Mouse (Mus musculus) hematopoietic stem cell, adult 5-6 weeks (primary cell): ENCODE data around the gene Ergic2. TPM values are rescaled to one million over a fixed set of nuclear protein-coding genes. Genes with fewer than 3 reads are reported as not detected.
A peak's percentile ranks its signal among the peaks of the same experiment; 100 is the strongest.

Experiments
- ATAC-seq, 2 experiments: fragments of 125-278 bp in 1 of 2; replicated peaks in 1 of 2; 2 replicates each; pipeline ENCODE4 v1.8.0; 2016 to 2017; ENCODE audit warnings: inconsistent platforms in 2 of 2, mild to moderate bottlenecking in 2 of 2, moderate number of reproducible peaks in 2 of 2, low read depth in 1 of 2, moderate TSS enrichment in 1 of 2; ENCODE audit not compliant: low FRiP score in 2 of 2, poor library complexity in 2 of 2, severe bottlenecking in 2 of 2, insufficient read depth in 1 of 2, low TSS enrichment in 1 of 2
- total RNA-seq: library from RNA; stranded (forward); fragments of 172-1452, 232-1000 nt; gene quantifications from 2 replicates; pipeline ENCODE4 v1.2.3, GENCODE M21; 2017

Gene Ergic2
- 107 and 161 TPM in 2 replicates for total RNA-seq

GRCm38 (mm10) chr6:148211897-148212680 lies at the start of gene Ergic2:
Gene Ergic2, minus strand, starts transcription at chr6:148212374.
- ATAC-seq: peak; percentile 97

GRCm38 (mm10) chr6:148260729-148261101 lies 48.5 kb upstream of the Ergic2 start:
- ATAC-seq: no peak

GRCm38 (mm10) chr6:148259979-148260728 lies 48.0 kb upstream of the Ergic2 start:
- no peak for ATAC-seq

GRCm38 (mm10) chr6:148259074-148259473 lies 46.9 kb upstream of the Ergic2 start:
- no peak for ATAC-seq

DNA sequence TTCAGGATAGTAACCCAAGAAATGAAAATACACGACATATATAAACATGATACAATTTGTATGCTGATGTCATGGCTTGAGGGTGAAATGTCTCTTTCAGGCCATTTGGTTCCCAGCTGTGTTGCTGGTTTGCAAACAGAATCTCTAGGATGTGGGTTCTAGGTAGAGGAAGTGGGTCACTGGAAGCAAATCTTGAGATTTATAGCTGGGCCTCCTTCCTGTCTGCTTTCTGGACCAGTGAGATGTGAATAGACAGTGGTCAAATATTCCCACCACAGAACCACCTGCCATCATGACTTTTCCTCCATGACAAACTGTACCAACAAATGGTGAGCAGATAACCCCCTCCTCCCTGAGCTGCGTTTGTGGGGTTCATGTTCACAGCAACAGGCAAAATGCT lies 45.6 kb upstream of the Ergic2 start:
- peak; percentile 85 to 95 for ATAC-seq

- 0 out of 4 replicates have a peak, but pooled peaks of 1 of the 2 experiments have one; percentile 23 for ATAC-seq
Observed at GRCm38 (mm10) chr6:148256109-148256508, 43.9 kb upstream of the Ergic2 start.

DNA sequence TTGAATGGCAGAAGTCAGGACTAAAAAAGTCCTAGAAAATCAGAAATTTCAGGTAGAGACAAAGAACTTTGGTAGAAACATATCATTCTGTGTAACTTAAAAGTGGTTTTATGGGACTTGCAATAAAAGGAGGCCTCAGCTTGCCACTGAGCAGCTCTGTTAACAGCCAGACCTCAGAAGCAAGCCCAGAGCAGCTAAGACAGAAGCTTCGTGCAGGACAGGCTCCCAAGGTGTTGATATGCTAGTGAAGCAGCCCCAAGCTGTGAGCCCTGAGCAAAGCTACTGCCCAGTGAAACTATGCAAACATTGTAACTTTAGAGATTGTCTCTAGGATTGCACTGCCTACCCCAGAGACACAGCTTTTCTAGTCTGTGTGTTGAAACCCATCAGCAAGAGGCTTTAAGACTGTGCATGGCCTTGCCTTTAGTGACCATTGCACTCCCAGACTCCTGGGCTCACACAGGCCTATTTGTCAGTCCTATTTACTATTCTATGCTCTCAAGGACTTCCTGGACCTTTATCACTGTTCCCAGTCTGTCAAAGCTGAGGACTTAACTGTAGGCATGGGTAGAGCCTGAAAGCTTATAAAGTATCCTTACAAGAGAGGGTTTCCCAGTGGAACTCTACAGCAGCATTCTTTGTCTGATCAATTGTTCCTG lies 43.4 kb upstream of the Ergic2 start:
- no peak for ATAC-seq

GRCm38 (mm10) chr6:148249221-148249620 lies 37.0 kb upstream of the Ergic2 start:
- no peak for ATAC-seq

- peak in 1 of 2 experiments; percentile 58; a peak in 2 of 4 replicates for ATAC-seq
Observed at GRCm38 (mm10) chr6:148248625-148249024, 36.5 kb upstream of the Ergic2 start.

GRCm38 (mm10) chr6:148246544-148246943 lies 34.4 kb upstream of the Ergic2 start:
- ATAC-seq: no peak

DNA sequence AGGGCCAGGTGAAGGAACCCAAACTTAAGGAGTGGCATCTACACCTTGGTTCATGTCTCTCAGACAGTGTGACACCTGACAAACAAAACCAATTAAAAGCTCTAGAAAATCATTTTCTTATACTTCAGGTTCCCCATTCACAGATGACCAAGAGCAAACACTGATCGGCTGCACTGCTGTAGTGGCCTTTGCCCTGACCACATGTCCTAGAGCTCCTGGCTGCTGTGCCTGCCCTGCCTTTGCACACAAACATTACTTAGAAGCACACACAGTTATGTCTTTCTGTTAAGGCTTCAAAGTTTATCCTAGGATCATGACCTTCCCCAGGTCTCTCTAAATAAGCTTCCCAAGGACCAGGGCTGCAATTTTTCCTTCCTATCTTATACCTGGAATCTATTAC lies 32.7 kb upstream of the Ergic2 start:
- no peak for ATAC-seq

- ATAC-seq: no peak
Observed at GRCm38 (mm10) chr6:148242304-148242703, 30.1 kb upstream of the Ergic2 start.

GRCm38 (mm10) chr6:148241685-148242084 lies 29.5 kb upstream of the Ergic2 start:
- ATAC-seq: no peak

GRCm38 (mm10) chr6:148239311-148239710 lies 27.1 kb upstream of the Ergic2 start:
- no peak for ATAC-seq

DNA sequence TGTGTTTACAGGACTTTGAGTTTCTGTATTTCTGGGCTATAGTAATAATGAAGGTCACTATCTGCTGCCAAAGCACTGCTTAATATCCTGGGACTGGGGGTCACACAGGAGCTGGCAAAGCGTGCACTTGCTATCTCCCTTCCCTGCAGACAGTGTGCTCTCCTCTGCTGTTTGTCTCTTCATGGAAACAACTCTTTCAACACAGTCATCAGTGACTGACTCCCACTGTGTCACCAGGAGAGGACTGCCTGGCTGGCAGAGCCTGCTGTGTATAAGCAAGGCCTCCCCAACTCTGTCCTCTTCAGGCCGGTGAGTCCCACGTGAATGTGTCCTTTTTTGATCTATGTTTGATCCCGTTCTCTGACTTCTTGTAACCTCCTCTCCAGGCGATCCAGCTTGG lies 25.3 kb upstream of the Ergic2 start:
- ATAC-seq: no peak

DNA sequence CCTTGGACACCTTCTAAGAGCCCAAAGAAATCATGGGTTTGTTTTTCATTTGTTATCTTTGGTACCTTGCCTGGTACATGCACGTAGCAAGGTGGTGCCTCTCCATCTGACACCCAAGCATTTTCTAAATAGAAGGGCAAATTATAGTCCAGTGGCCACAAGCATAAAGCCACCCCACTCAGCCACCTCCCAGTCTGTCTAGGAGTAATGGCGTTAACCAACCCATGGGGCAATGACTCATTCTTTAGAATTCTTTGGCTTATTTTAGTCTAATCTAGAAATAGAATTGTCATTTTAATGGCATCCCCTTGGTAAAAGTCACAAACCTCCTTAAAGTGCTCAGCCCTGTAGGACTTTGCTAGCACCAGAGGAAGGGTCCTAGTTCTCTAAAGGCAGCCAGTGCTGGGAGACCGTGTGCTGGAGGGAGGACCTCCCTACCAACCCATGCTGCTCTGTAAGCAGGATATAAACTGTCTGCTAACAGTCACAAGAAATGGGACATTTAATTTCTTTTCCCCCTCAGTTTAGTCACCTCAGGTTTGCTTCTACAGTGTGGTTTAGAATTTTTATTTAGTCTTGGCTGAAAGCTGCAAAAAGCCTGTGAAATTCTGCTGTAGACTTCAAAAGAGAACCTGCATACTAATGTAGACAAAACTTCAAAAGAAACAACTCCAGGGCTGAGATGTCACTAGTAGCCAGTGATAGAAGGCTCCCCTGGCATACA lies 22.1 kb upstream of the Ergic2 start:
- ATAC-seq: no peak

DNA sequence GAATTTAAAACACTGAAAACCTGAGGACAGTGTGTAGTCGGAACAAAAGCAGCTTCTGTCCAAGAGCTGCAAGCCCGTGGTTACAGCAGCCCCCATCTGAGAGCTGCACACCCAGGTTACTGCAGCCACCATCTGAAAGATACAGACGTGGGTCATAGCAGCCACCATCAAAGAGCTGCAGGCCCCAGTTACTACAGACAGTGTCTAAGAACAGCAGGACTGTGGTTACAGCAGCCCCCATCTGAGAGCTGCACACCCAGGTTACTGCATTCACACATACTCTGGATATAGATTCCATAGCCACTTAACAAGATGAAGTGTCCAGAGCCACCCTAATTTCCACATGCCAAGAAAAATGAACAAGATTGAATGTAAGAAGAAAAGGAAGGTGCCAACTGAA lies 15.4 kb upstream of the Ergic2 start:
- no peak for ATAC-seq
